Mouse (Mus musculus) olfactory bulb, adult 2 months (tissue): ENCODE data around the gene Lsp1.

ENCODE experiments used
- CTCF ChIP-seq: fragments of 200-500 bp; IDR thresholded peaks from 2 replicates; pipeline ENCODE4 v1.5.1; 2012; ENCODE audit warnings: low read depth, mild to moderate bottlenecking, low read length, moderate library complexity; ENCODE audit not compliant: insufficient read depth
- POLR2A ChIP-seq: fragments of 200-500 bp; IDR thresholded peaks from 2 replicates; pipeline ENCODE4 v1.6.1; 2012; ENCODE audit warnings: mild to moderate bottlenecking, low read depth, low read length, moderate library complexity; ENCODE audit not compliant: insufficient read depth

- no peak for TF ChIP-seq CTCF
- no peak for TF ChIP-seq POLR2A
Observed at GRCm38 (mm10) chr7:142510021-142510777, 49.6 kb downstream of the Lsp1 start.
